ENCODE assay signal across 8 mouse cellular contexts in genomic region chr10:79803716-79804323, GRCm38 (mm10). TPM values are rescaled to one million over a fixed set of nuclear protein-coding genes. Genes with fewer than 3 reads are reported as not detected.
DNase-seq lines count a peak whose midpoint lies in the region; ATAC-seq and TF ChIP-seq lines count a peak whose summit lies in the region.

No protein-coding gene starts in this region.

- WGBS in forebrain, embryonic 14.5 days = 2% methylated on average over 29 of the region's 29 CpGs
- WGBS in hindbrain, postnatal 0 days = 6% methylated on average over 29 of the region's 29 CpGs
- WGBS in olfactory bulb, adult 2 months = 5% methylated on average over 29 of the region's 29 CpGs

- peak; percentile 27; the same call in 1 of the 2 replicates for TF ChIP-seq POLR2A in olfactory bulb, adult 2 months (IDR thresholded peaks at IDR 0.05; ENCODE audit: insufficient read depth, low read depth, low read length)

- in situ Hi-C loops in ES-E14 (cut with MboI; ENCODE audit: low sequenced_read_pairs in 2 of 2, unreplicated experiment in 2 of 2) = no loop called here

- intact Hi-C loops in left cerebral cortex, postnatal 36 days (cut with DNase I) = no loop called here

- H3K36me3 ChIP-seq in ES-E14 (ENCODE audit: control insufficient read depth, insufficient read depth, low read length, poor library complexity, severe bottlenecking) = no peaks in the 10 kb centered on the region
- peaks cover 25% of the 10 kb centered on the region for H3K36me3 ChIP-seq in forebrain, embryonic 14.5 days (ENCODE audit: control insufficient read depth, insufficient read depth, low read length)
- peaks cover 10% of the 10 kb centered on the region; the same call in 1 of the 2 replicates for H3K36me3 ChIP-seq in hindbrain, postnatal 0 days (ENCODE audit: insufficient read depth, low read length)

- H3K9me3 ChIP-seq in ES-E14 (ENCODE audit: control insufficient read depth, insufficient read depth, low read depth, low read length) = no peaks in the 10 kb centered on the region
- H3K9me3 ChIP-seq in forebrain, embryonic 14.5 days (replicated peaks; ENCODE audit: control insufficient read depth, low read length) = no peaks in the 10 kb centered on the region
- no peaks in the 10 kb centered on the region for H3K9me3 ChIP-seq in hindbrain, postnatal 0 days (ENCODE audit: low read length)

- DNase-seq in ES-E14 (ENCODE audit: low read depth, low spot score) = peak; percentile 51
- DNase-seq in brain, adult 2 months (ENCODE audit: low read depth, low spot score) = peak; percentile 96
- DNase-seq in forebrain, embryonic 14.5 days (ENCODE audit: low spot score) = peak; percentile 95
- DNase-seq in hindbrain, postnatal 0 days (ENCODE audit: low spot score) = peak; percentile 91
- peak; percentile 92 to 95 for DNase-seq in left cerebral cortex, postnatal 36 days (ENCODE audit: low spot score in 2 of 2)
- DNase-seq in thymus, postnatal 10 days (ENCODE audit: low spot score in 2 of 2) = no peak
- DNase-seq in lung, postnatal 4 days = no peak

- H3K4me1 ChIP-seq in ES-E14 (ENCODE audit: control insufficient read depth in 2 of 2, insufficient read depth in 2 of 2, low read length in 2 of 2, poor library complexity in 1 of 2) = peaks cover 2 to 47% of the 10 kb centered on the region in 2 experiments; a peak in 2 of 4 replicates
- peaks cover 28% of the 10 kb centered on the region for H3K4me1 ChIP-seq in forebrain, embryonic 14.5 days (ENCODE audit: control insufficient read depth, insufficient read depth, low read length)
- H3K4me1 ChIP-seq in hindbrain, postnatal 0 days (ENCODE audit: insufficient read depth, low read length) = peaks cover 21% of the 10 kb centered on the region; the same call in 1 of the 2 replicates
- peaks cover 77% of the 10 kb centered on the region for H3K4me1 ChIP-seq in olfactory bulb, adult 2 months (ENCODE audit: control insufficient read depth, insufficient read depth, low read length)

- H3K27me3 ChIP-seq in forebrain, embryonic 14.5 days (replicated peaks; ENCODE audit: control insufficient read depth, insufficient read depth, low read length) = no peaks in the 10 kb centered on the region
- no peaks in the 10 kb centered on the region for H3K27me3 ChIP-seq in hindbrain, postnatal 0 days (ENCODE audit: insufficient read depth, low read length)

- ATAC-seq in forebrain, embryonic 14.5 days = peak; percentile 96
- peak; percentile 92 for ATAC-seq in hindbrain, postnatal 0 days

- no peak overlapping the region for H3K27ac ChIP-seq in ES-E14 (ENCODE audit: insufficient read depth, low read depth, low read length, poor library complexity, severe bottlenecking)
- peak overlapping the region; percentile 92 for H3K27ac ChIP-seq in forebrain, embryonic 14.5 days (ENCODE audit: low read depth, low read length)
- peak overlapping the region; percentile 74 for H3K27ac ChIP-seq in hindbrain, postnatal 0 days
- H3K27ac ChIP-seq in olfactory bulb, adult 2 months (ENCODE audit: insufficient read depth, low read depth, low read length) = peak overlapping the region; percentile 99

- peak overlapping the region in 1 of 2 experiments; percentile 1; a peak in 1 of 4 replicates for H3K4me3 ChIP-seq in ES-E14 (ENCODE audit: insufficient read depth in 1 of 2, low read depth in 1 of 2, low read length in 2 of 2, poor library complexity in 1 of 2, severe bottlenecking in 1 of 2)
- peak overlapping the region; percentile 22 for H3K4me3 ChIP-seq in forebrain, embryonic 14.5 days (ENCODE audit: low read depth, low read length)
- H3K4me3 ChIP-seq in hindbrain, postnatal 0 days (ENCODE audit: low read length) = peak overlapping the region; percentile 18
- H3K4me3 ChIP-seq in olfactory bulb, adult 2 months (ENCODE audit: insufficient read depth, low read depth, low read length) = peak overlapping the region; percentile 39

- TF ChIP-seq CTCF in hindbrain, postnatal 0 days (IDR thresholded peaks at IDR 0.05; ENCODE audit: low read depth) = no peak
- TF ChIP-seq CTCF in olfactory bulb, adult 2 months (IDR thresholded peaks at IDR 0.05; ENCODE audit: insufficient read depth, low read depth, low read length) = no peak

- peak overlapping the region; percentile 65 for H3K4me2 ChIP-seq in forebrain, embryonic 14.5 days (ENCODE audit: low read length)
- H3K4me2 ChIP-seq in hindbrain, postnatal 0 days (ENCODE audit: low read depth, low read length) = peak overlapping the region; percentile 48

- no peak overlapping the region for H3K9ac ChIP-seq in ES-E14 (ENCODE audit: insufficient read depth, low read depth, low read length, poor library complexity, severe bottlenecking)
- H3K9ac ChIP-seq in forebrain, embryonic 14.5 days (ENCODE audit: low read length) = peak overlapping the region; percentile 49
- peak overlapping the region; percentile 21; the same call in 1 of the 2 replicates for H3K9ac ChIP-seq in hindbrain, postnatal 0 days (replicated peaks; ENCODE audit: low read length)

TF ChIP-seq in ES-E14, 5 proteins besides CTCF, POLR2A, EP300 and RAD21:
- TF ChIP-seq MAFK (IDR thresholded peaks at IDR 0.05; ENCODE audit: insufficient read depth, low read depth, low read length) (no peak), HCFC1 (IDR thresholded peaks at IDR 0.05; ENCODE audit: borderline replicate concordance, insufficient read depth, low read length) (no peak), ZC3H11A (IDR thresholded peaks at IDR 0.05; ENCODE audit: borderline replicate concordance, low read depth, low read length) (no peak), CHD2 (IDR thresholded peaks at IDR 0.05; ENCODE audit: low read depth, low read length) (no peak), ZNF384 (IDR thresholded peaks at IDR 0.05; ENCODE audit: low read depth, low read length) (no peak)

RNA-seq across cellular contexts. Expression of gene Palm, which starts 10.4 kb away (rescaled TPM):
- 10.7 and 12.7 TPM in 2 replicates for total RNA-seq in ES-E14 (2012; rRNA removed)
- 182 and 257 TPM in 2 replicates for polyA plus RNA-seq in forebrain, embryonic 14.5 days (2014; fragmentation: Nextera tagmentation; extraction: Ambion mirVana)
- total RNA-seq in hindbrain, postnatal 0 days (2014; rRNA removed) = 156 and 157 TPM in 2 replicates
- polyA plus RNA-seq in hindbrain, postnatal 0 days (2015; fragmentation: Nextera tagmentation; extraction: Ambion mirVana) = 221 and 242 TPM in 2 replicates
- 100 to 1,000 TPM; 321 to 357 TPM for total RNA-seq in left cerebral cortex, postnatal 36 days (2021)
- not detected in 2 replicates for polyA plus RNA-seq in olfactory bulb, adult 2 months (2012; ENCODE audit: insufficient read depth, insufficient read length, low replicate concordance, missing spikeins)

RNA-seq across cellular contexts. Expression of gene Prss57, which starts 13.1 kb away (rescaled TPM):
- 0.27 and 0.37 TPM in 2 replicates for total RNA-seq in ES-E14 (2012; rRNA removed)
- polyA plus RNA-seq in forebrain, embryonic 14.5 days (2014; fragmentation: Nextera tagmentation; extraction: Ambion mirVana) = 0.37 TPM in 1 of 2 replicates, not detected in the other
- 0.54 and 1.8 TPM in 2 replicates for total RNA-seq in hindbrain, postnatal 0 days (2014; rRNA removed)
- polyA plus RNA-seq in hindbrain, postnatal 0 days (2015; fragmentation: Nextera tagmentation; extraction: Ambion mirVana) = 0.13 and 0.33 TPM in 2 replicates
- total RNA-seq in left cerebral cortex, postnatal 36 days (2021) = under 1 TPM; 0.74 to 0.79 TPM
- polyA plus RNA-seq in olfactory bulb, adult 2 months (2012; ENCODE audit: insufficient read depth, insufficient read length, low replicate concordance, missing spikeins) = not detected in 2 replicates

RNA-seq across cellular contexts. Expression of gene Misp, which starts 17.0 kb away (rescaled TPM):
- total RNA-seq in ES-E14 (2012; rRNA removed) = 1.7 and 2.2 TPM in 2 replicates
- 0.41 and 0.51 TPM in 2 replicates for polyA plus RNA-seq in forebrain, embryonic 14.5 days (2014; fragmentation: Nextera tagmentation; extraction: Ambion mirVana)
- total RNA-seq in hindbrain, postnatal 0 days (2014; rRNA removed) = 0.05 and 0.22 TPM in 2 replicates
- polyA plus RNA-seq in hindbrain, postnatal 0 days (2015; fragmentation: Nextera tagmentation; extraction: Ambion mirVana) = 0.33 TPM in 1 of 2 replicates, not detected in the other
- total RNA-seq in left cerebral cortex, postnatal 36 days (2021) = 1 to 10 TPM in 1 of 2 experiments, not detected in 1; 1.7 TPM
- not detected in 2 replicates for polyA plus RNA-seq in olfactory bulb, adult 2 months (2012; ENCODE audit: insufficient read depth, insufficient read length, low replicate concordance, missing spikeins)

RNA-seq across cellular contexts. Expression of gene Fstl3, which starts 26.7 kb away (rescaled TPM):
- total RNA-seq in ES-E14 (2012; rRNA removed) = 5.7 and 7.1 TPM in 2 replicates
- 0.58 and 0.96 TPM in 2 replicates for polyA plus RNA-seq in forebrain, embryonic 14.5 days (2014; fragmentation: Nextera tagmentation; extraction: Ambion mirVana)
- 2.6 and 3.3 TPM in 2 replicates for total RNA-seq in hindbrain, postnatal 0 days (2014; rRNA removed)
- polyA plus RNA-seq in hindbrain, postnatal 0 days (2015; fragmentation: Nextera tagmentation; extraction: Ambion mirVana) = 3.1 and 3.2 TPM in 2 replicates
- total RNA-seq in left cerebral cortex, postnatal 36 days (2021) = 1 to 10 TPM; 2.8 to 3.6 TPM
- not detected in 2 replicates for polyA plus RNA-seq in olfactory bulb, adult 2 months (2012; ENCODE audit: insufficient read depth, insufficient read length, low replicate concordance, missing spikeins)

RNA-seq across cellular contexts. Expression of gene Rnf126, which starts 37.1 kb away (rescaled TPM):
- total RNA-seq in ES-E14 (2012; rRNA removed) = 66.7 and 70.8 TPM in 2 replicates
- 60.6 and 75.7 TPM in 2 replicates for polyA plus RNA-seq in forebrain, embryonic 14.5 days (2014; fragmentation: Nextera tagmentation; extraction: Ambion mirVana)
- 112 and 120 TPM in 2 replicates for total RNA-seq in hindbrain, postnatal 0 days (2014; rRNA removed)
- 108 and 119 TPM in 2 replicates for polyA plus RNA-seq in hindbrain, postnatal 0 days (2015; fragmentation: Nextera tagmentation; extraction: Ambion mirVana)
- total RNA-seq in left cerebral cortex, postnatal 36 days (2021) = 100 to 1,000 TPM in 1 of 2 experiments, 10 to 100 TPM in 1; 92.7 to 104 TPM
- not detected in 2 replicates for polyA plus RNA-seq in olfactory bulb, adult 2 months (2012; ENCODE audit: insufficient read depth, insufficient read length, low replicate concordance, missing spikeins)

Comparison
In these comparisons a context has a peak if more than half of its experiments do, and no peak if none do; other contexts are left out.
1. DNase-seq: peak in ES-E14 (single experiment), brain, adult 2 months (single experiment), forebrain, embryonic 14.5 days (single experiment), hindbrain, postnatal 0 days (single experiment) and left cerebral cortex, postnatal 36 days (2 of 2); none in thymus, postnatal 10 days (0 of 2) and lung, postnatal 4 days (0 of 2).
2. RNA of gene Palm, which starts 10.4 kb away (total RNA-seq): 321 to 357 TPM in left cerebral cortex, postnatal 36 days and 156 to 157 TPM in hindbrain, postnatal 0 days; 10.7 to 12.7 TPM in ES-E14; every median in the first group is over 10 times any median in the second.